Mouse (Mus musculus) C2C12 (cell line): ENCODE measurements at regions not wholly inside any gene's neighbourhood (a gene's known extent, or its start where the extent isn't known, plus 50 kb on each side); places are given as distances from the start of the nearest gene placed in this dataset.

Experiments used
- H3K27me3 ChIP-seq: one replicate; pipeline ENCODE4 v1.6.1; 2011; ENCODE audit not compliant: control insufficient read depth, insufficient read depth, insufficient read length
- H3K36me3 ChIP-seq: one replicate; pipeline ENCODE4 v1.6.1; 2011; ENCODE audit not compliant: control insufficient read depth, insufficient read depth
- H3K4me3 ChIP-seq: one replicate; pipeline ENCODE4 v1.5.1; 2011; ENCODE audit warnings: mild to moderate bottlenecking, control low read depth; ENCODE audit not compliant: poor library complexity, insufficient read depth, severe bottlenecking
- H3K79me2 ChIP-seq: one replicate; pipeline ENCODE4 v1.6.1; 2011; ENCODE audit not compliant: control insufficient read depth, insufficient read depth
- H3K79me3 ChIP-seq: one replicate; pipeline ENCODE4 v1.6.1; 2011; ENCODE audit warnings: low read depth, control low read depth
- H3ac ChIP-seq: one replicate; pipeline ENCODE3; 2011; ENCODE audit warnings: low read depth; ENCODE audit not compliant: control insufficient read depth, insufficient read length
- CEBPB ChIP-seq: IDR thresholded peaks from one replicate; pipeline ENCODE4 v1.6.1; 2011; ENCODE audit warnings: low read depth, mild to moderate bottlenecking, control low read depth, moderate library complexity
- CTCF ChIP-seq: IDR thresholded peaks from one replicate; pipeline ENCODE4 v1.5.1; 2011; ENCODE audit not compliant: control insufficient read depth, insufficient read depth, insufficient read length
- FOSL1 ChIP-seq: IDR thresholded peaks from one replicate; pipeline ENCODE4 v1.8.0; 2011; ENCODE audit warnings: mild to moderate bottlenecking, low read length; ENCODE audit not compliant: poor library complexity, insufficient read depth, severe bottlenecking
- MAX ChIP-seq: IDR thresholded peaks from one replicate; pipeline ENCODE4 v1.6.1; 2011; ENCODE audit warnings: mild to moderate bottlenecking, control low read depth
- MYOD1 ChIP-seq: IDR thresholded peaks from one replicate; pipeline ENCODE4 v1.6.1; 2011; ENCODE audit warnings: low read depth; ENCODE audit not compliant: control insufficient read depth, insufficient read length
- MYOG ChIP-seq: IDR thresholded peaks from one replicate; pipeline ENCODE4 v1.6.1; 2011; ENCODE audit not compliant: control insufficient read depth, insufficient read length; ENCODE audit errors: extremely low read depth
- USF1 ChIP-seq: IDR thresholded peaks from one replicate; pipeline ENCODE4 v1.6.1; 2011; ENCODE audit warnings: low read depth, mild to moderate bottlenecking, control low read depth, moderate library complexity

DNA sequence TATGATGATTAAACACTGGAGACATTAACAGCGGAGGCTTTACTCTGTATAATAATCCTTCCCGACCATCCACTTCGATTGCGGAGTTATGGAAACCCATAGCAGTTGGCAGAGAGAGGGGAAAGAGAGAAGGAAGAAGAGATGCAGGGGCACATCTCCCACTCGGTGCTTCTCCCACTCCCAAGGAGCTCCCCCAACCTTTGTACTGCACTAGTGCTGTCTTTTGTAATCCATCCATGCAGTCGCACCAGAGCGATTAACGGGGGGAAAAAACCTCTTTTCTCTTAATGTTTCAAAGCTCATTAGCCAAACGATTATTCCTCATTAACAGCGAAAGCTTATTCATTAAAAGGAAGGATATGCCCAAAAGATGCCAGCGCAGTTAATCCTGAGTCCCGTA, 244.6 kb upstream of the Pmfbp1 start:
- no peak overlapping the region for H3K4me3 ChIP-seq
- TF ChIP-seq FOSL1 = no peak
- TF ChIP-seq MYOD1 = no peak
- TF ChIP-seq MYOG = no peak
- TF ChIP-seq MAX = no peak
- no peak for TF ChIP-seq USF1
- TF ChIP-seq CTCF = no peak
- no peak for TF ChIP-seq CEBPB
- H3K79me2 ChIP-seq = no peaks in the 10 kb centered on the region
- H3K79me3 ChIP-seq = no peaks in the 10 kb centered on the region
- H3K27me3 ChIP-seq = peaks cover 47% of the 10 kb centered on the region
- no peak overlapping the region for H3ac ChIP-seq
- H3K36me3 ChIP-seq = no peaks in the 10 kb centered on the region

DNA sequence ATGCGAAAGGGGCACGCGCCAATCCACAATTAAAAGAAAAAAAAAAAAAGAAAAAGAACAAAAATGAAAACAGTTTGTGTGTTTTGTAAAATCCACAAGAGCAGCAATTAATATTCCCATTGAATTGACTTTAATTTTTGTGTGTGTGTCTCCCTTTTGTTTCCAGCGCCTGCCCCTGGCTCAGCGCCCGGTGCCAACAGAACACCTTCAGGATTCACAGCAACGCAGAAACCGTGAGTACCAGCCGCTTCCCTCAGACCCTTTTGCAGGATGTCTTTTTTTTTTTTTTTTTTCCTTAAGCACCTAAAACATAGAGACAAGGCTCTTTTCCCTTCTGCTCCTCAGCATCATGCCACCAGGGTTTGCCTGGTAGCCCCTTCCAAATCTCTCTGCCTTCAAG, 244.1 kb upstream of the Pmfbp1 start:
- no peaks in the 10 kb centered on the region for H3K36me3 ChIP-seq
- no peaks in the 10 kb centered on the region for H3K79me3 ChIP-seq
- H3ac ChIP-seq = no peak overlapping the region
- TF ChIP-seq FOSL1 (no peak), CEBPB (no peak), MAX (no peak), MYOG (no peak), MYOD1 (no peak), USF1 (no peak), CTCF (no peak)
- H3K4me3 ChIP-seq = no peak overlapping the region
- no peaks in the 10 kb centered on the region for H3K79me2 ChIP-seq
- H3K27me3 ChIP-seq = peaks cover 47% of the 10 kb centered on the region

- Histone ChIP-seq H3K27me3 (peaks cover 47% of the 10 kb centered on the region), H3ac (no peak overlapping the region), H3K36me3 (no peaks in the 10 kb centered on the region), H3K4me3 (no peak overlapping the region), H3K79me3 (no peaks in the 10 kb centered on the region), H3K79me2 (no peaks in the 10 kb centered on the region)
- no peak for TF ChIP-seq FOSL1
- TF ChIP-seq MYOG = no peak
- no peak for TF ChIP-seq MYOD1
- TF ChIP-seq CEBPB = no peak
- TF ChIP-seq USF1 = no peak
- TF ChIP-seq MAX = no peak
- no peak for TF ChIP-seq CTCF
Measured at GRCm38 (mm10) chr8:109250551-109250950, 243.3 kb upstream of the Pmfbp1 start.

DNA sequence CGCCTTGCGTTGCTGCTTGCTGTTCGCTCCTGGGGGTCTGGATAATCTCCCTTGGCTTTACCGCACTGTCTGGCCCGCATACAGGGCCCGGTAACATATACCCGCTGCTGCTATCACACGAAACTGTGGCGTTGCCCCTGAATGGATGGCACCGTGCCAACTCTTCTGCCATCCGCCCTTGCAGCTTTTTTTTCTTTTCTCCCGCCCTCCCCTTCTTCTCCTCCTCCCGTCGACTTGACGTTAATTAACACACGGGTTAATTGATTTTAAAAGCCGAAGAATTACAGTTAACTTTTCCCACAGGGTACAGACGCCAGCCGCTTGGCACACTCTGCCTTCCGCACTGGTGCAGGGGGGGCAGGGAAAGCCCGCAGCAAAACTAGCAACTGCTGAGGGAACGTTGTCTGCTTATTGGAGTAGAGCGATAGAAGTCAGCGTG, 242.4 kb upstream of the Pmfbp1 start:
- no peak overlapping the region for H3ac ChIP-seq
- no peaks in the 10 kb centered on the region for H3K36me3 ChIP-seq
- no peaks in the 10 kb centered on the region for H3K79me2 ChIP-seq
- H3K79me3 ChIP-seq = no peaks in the 10 kb centered on the region
- no peak overlapping the region for H3K4me3 ChIP-seq
- peaks cover 47% of the 10 kb centered on the region for H3K27me3 ChIP-seq
- no peak for TF ChIP-seq FOSL1
- no peak for TF ChIP-seq MYOG
- no peak for TF ChIP-seq MAX
- no peak for TF ChIP-seq CEBPB

GRCm38 (mm10) chr8:109252404-109252803, 241.4 kb upstream of the Pmfbp1 start:
- peaks cover 41% of the 10 kb centered on the region for H3K27me3 ChIP-seq
- H3ac ChIP-seq = no peak overlapping the region
- H3K36me3 ChIP-seq = no peaks in the 10 kb centered on the region
- TF ChIP-seq CEBPB (no peak), MYOG (no peak), MYOD1 (no peak), CTCF (no peak), MAX (no peak), USF1 (no peak), FOSL1 (no peak)
- H3K79me2 ChIP-seq = no peaks in the 10 kb centered on the region
- no peaks in the 10 kb centered on the region for H3K79me3 ChIP-seq
- no peak overlapping the region for H3K4me3 ChIP-seq

DNA sequence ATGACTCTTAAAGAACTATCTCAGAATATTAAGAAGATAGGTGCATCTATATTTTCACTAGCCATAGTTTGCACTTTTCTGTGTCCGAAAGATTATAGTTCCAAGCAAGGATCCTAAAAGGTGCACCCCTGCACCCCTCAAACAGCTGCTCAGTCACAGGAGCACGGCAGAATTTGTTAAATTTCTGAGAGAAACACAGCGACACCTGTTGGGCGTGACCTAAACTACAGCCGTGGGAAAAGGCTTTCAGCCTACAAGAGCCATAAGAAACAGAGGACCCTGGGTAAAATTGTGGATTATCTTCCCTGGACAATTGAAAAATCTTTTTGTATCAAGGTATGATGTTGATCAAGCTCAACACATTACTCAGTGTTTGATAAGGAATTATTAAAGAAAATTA, 214.7 kb upstream of the Pmfbp1 start:
- Histone ChIP-seq H3K27me3 (peaks cover 3% of the 10 kb centered on the region), H3K36me3 (no peaks in the 10 kb centered on the region), H3K79me3 (no peaks in the 10 kb centered on the region), H3ac (no peak overlapping the region), H3K4me3 (no peak overlapping the region), H3K79me2 (no peaks in the 10 kb centered on the region)
- TF ChIP-seq CTCF (no peak), MYOD1 (no peak), FOSL1 (no peak), MYOG (no peak), CEBPB (no peak), USF1 (no peak), MAX (no peak)
